Mouse (Mus musculus) cortical plate, adult 2 months (tissue): Measurements from ENCODE around the gene Cd300lf.

Source experiments
- CTCF ChIP-seq: fragments of 200-500 bp; IDR thresholded peaks from 2 replicates; pipeline ENCODE4 v1.5.1; 2011; ENCODE audit warnings: mild to moderate bottlenecking, control low read depth, low read length; ENCODE audit not compliant: insufficient read depth; ENCODE audit errors: extremely low read depth
- POLR2A ChIP-seq: fragments of 200-500 bp; IDR thresholded peaks from 2 replicates; pipeline ENCODE4 v1.6.1; 2011; ENCODE audit warnings: mild to moderate bottlenecking, low read length, control low read depth; ENCODE audit not compliant: insufficient read depth; ENCODE audit errors: extremely low read depth

DNA sequence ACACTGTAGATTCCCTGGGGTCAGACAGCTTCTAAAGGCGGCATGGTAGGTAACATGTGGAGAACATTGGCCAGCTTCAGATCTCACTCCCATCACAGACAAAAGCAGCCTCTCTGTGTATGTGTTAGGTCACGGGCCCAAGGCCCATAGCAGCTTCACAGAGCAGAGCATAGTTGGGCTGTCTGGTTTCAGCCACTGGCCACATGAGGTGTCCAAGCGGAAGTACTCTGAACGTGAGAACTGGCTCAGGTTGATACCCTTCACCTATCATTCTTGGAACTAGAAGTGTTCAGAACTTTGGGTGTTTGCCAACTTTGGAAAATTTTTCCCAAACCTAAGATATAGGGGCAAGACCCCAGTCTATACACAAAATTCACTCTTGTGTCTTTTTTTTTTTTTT, 35.6 kb upstream of the Cd300lf start:
- TF ChIP-seq CTCF (no peak), POLR2A (no peak)
